Mouse (Mus musculus): ENCODE results near the gene Aspdh. TPM values are rescaled to one million over a fixed set of nuclear protein-coding genes. Genes with fewer than 3 reads are reported as not detected.
A peak's percentile ranks its signal among the peaks of the same experiment; 100 is the strongest.

Gene Aspdh
- polyA plus RNA-seq, 1 experiment from 2014 or later = 1.8 TPM

DNA sequence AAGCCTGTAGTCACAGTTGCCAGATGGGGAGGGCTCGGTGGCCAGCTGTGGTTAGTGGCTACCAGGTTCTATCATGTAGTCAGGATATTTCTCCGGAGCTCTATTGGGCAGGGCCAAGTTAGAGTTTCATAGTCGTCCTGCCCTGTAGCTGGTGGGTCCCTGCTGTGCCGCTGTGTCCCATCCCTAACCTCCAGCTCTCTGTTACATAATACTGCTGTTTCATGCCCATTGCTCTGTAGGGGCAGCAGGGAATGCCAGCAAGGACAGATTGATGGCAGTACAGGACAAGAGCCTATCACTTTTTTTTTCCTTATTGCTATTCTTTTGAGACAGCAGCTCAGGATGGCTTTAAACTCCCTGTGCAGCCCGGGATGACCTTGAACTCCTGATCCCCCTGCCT lies 29.4 kb upstream of the Aspdh start:
- H3K27me3 ChIP-seq (ENCODE audit: control insufficient read depth, insufficient read depth, low read length) = no peaks in the 10 kb centered on the region
- WGBS = 75% methylated on average over 5 of the region's 5 CpGs

GRCm38 (mm10) chr7:44436267-44436666 lies 28.9 kb upstream of the Aspdh start:
- peaks cover 10% of the 10 kb centered on the region for H3K4me1 ChIP-seq (ENCODE audit: control insufficient read depth, insufficient read depth, low read length)
- 9% methylated on average over 1 of the region's 1 CpGs for WGBS
- 0 out of 2 replicates have a peak overlapping the region, but pooled peaks have one; percentile 9 for H3K9ac ChIP-seq (ENCODE audit: low read length)
- no peaks in the 10 kb centered on the region for H3K27me3 ChIP-seq (ENCODE audit: control insufficient read depth, insufficient read depth, low read length)
- H3K36me3 ChIP-seq (ENCODE audit: control insufficient read depth, insufficient read depth, low read length) = no peaks in the 10 kb centered on the region
- no peak overlapping the region for H3K27ac ChIP-seq (ENCODE audit: low read depth, low read length)
- H3K4me2 ChIP-seq = no peak overlapping the region
- DNase-seq (ENCODE audit: low spot score, missing footprints) (no peak), ATAC-seq (ENCODE audit: low FRiP score) (no peak)
- no peak overlapping the region for H3K4me3 ChIP-seq (ENCODE audit: low read depth, low read length)
- no peaks in the 10 kb centered on the region for H3K9me3 ChIP-seq (ENCODE audit: control insufficient read depth, low read length)

More for the DNA sequence above, 29.4 kb upstream of the Aspdh start:
- ATAC-seq (ENCODE audit: low FRiP score) = no peak
- Histone ChIP-seq H3K4me3 (ENCODE audit: low read depth, low read length) (no peak overlapping the region), H3K36me3 (ENCODE audit: control insufficient read depth, insufficient read depth, low read length) (no peaks in the 10 kb centered on the region), H3K4me2 (no peak overlapping the region), H3K27ac (ENCODE audit: low read depth, low read length) (no peak overlapping the region), H3K9ac (ENCODE audit: low read length) (no peak overlapping the region), H3K4me1 (ENCODE audit: control insufficient read depth, insufficient read depth, low read length) (peaks cover 14% of the 10 kb centered on the region), H3K9me3 (ENCODE audit: control insufficient read depth, low read length) (no peaks in the 10 kb centered on the region)
- no peak for DNase-seq (ENCODE audit: low spot score, missing footprints)

DNA sequence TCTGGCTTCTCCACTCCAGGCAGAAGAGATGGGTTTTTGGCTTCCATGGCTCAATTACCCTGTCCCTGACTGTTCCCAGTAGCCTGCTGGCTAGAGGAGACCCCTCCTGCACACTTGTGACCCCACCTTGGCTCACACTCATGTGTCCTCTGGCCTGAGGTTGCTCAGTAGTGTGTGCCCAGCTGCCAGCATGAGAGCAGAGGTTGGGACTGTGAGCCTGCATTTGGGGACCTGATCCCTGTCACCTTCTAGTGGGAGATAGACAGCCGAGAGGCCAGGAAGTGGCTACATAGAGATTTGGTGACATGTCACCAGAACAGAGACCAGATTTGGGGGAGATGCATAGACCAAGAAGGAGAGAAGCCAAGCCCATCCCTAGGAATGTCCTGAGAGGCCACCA lies 28.0 kb upstream of the Aspdh start:
- H3K9me3 ChIP-seq (ENCODE audit: control insufficient read depth, low read length) = no peaks in the 10 kb centered on the region
- WGBS = 83% methylated on average over 1 of the region's 1 CpGs
- no peak overlapping the region for H3K4me2 ChIP-seq
- H3K36me3 ChIP-seq (ENCODE audit: control insufficient read depth, insufficient read depth, low read length) = no peaks in the 10 kb centered on the region
- H3K27me3 ChIP-seq (ENCODE audit: control insufficient read depth, insufficient read depth, low read length) = no peaks in the 10 kb centered on the region
- H3K27ac ChIP-seq (ENCODE audit: low read depth, low read length) = no peak overlapping the region
- H3K4me1 ChIP-seq (ENCODE audit: control insufficient read depth, insufficient read depth, low read length) = peaks cover 7% of the 10 kb centered on the region
- no peak overlapping the region for H3K9ac ChIP-seq (ENCODE audit: low read length)
- DNase-seq (ENCODE audit: low spot score, missing footprints) (no peak), ATAC-seq (ENCODE audit: low FRiP score) (no peak)
- no peak overlapping the region for H3K4me3 ChIP-seq (ENCODE audit: low read depth, low read length)

DNA sequence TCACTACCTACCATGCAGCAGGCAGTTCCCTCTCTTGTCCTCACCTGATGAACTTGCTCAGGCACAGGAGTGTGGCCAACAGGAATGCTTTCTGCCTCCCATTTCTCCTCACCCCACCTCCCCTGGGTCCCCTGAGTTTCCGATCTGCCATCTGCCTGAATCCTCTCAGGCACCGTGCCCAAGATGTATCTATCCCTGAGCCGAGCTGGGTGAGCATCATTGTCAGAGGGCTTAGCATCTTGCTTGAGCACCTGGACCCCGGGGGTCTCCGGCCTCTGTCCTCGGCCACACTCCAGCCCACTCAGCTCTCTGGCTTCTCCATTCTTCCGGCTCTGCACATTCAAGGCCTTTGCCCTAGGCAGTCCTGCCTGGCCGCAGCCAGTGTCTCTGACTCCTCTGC lies 27.3 kb upstream of the Aspdh start:
- H3K27me3 ChIP-seq (ENCODE audit: control insufficient read depth, insufficient read depth, low read length) = no peaks in the 10 kb centered on the region
- H3K4me3 ChIP-seq (ENCODE audit: low read depth, low read length) = no peak overlapping the region
- 73% methylated on average over 8 of the region's 8 CpGs for WGBS
- H3K4me1 ChIP-seq (ENCODE audit: control insufficient read depth, insufficient read depth, low read length) = peaks cover 6% of the 10 kb centered on the region
- DNase-seq (ENCODE audit: low spot score, missing footprints) = peak; percentile 21
- no peak for ATAC-seq (ENCODE audit: low FRiP score)
- H3K9ac ChIP-seq (ENCODE audit: low read length) = no peak overlapping the region; the same call in 1 of the 2 replicates
- H3K4me2 ChIP-seq = no peak overlapping the region
- H3K27ac ChIP-seq (ENCODE audit: low read depth, low read length) = no peak overlapping the region
- H3K36me3 ChIP-seq (ENCODE audit: control insufficient read depth, insufficient read depth, low read length) = no peaks in the 10 kb centered on the region
- no peaks in the 10 kb centered on the region for H3K9me3 ChIP-seq (ENCODE audit: control insufficient read depth, low read length)

DNA sequence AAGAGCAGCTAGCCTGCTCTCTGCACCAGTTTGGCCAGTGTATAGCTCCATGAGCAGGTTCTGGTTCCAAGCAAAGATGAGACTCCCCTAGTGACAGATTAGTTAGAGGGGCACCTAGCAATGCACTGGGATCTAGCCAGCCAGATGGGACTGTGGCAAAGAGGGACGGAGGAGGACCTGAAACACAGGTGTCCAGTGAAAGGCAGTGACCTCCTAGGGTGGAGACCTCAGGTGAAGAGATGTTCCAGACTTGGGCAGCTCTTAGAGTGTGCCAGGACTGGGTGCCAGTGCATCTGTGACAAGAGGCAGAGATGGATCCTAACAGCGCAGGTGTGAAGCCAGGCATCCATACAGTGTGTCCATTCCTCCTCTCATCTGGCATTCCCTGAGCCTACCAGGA lies 25.5 kb upstream of the Aspdh start:
- H3K27ac ChIP-seq (ENCODE audit: low read depth, low read length) = no peak overlapping the region
- H3K4me2 ChIP-seq = no peak overlapping the region
- no peak for DNase-seq (ENCODE audit: low spot score, missing footprints)
- 63% methylated on average over 2 of the region's 2 CpGs for WGBS
- peaks cover 5% of the 10 kb centered on the region for H3K27me3 ChIP-seq (ENCODE audit: control insufficient read depth, insufficient read depth, low read length)
- no peak for ATAC-seq (ENCODE audit: low FRiP score)
- no peaks in the 10 kb centered on the region for H3K36me3 ChIP-seq (ENCODE audit: control insufficient read depth, insufficient read depth, low read length)
- H3K4me1 ChIP-seq (ENCODE audit: control insufficient read depth, insufficient read depth, low read length) = peaks cover 20% of the 10 kb centered on the region
- H3K9me3 ChIP-seq (ENCODE audit: control insufficient read depth, low read length) = no peaks in the 10 kb centered on the region
- H3K4me3 ChIP-seq (ENCODE audit: low read depth, low read length) = no peak overlapping the region
- no peak overlapping the region for H3K9ac ChIP-seq (ENCODE audit: low read length)

DNA sequence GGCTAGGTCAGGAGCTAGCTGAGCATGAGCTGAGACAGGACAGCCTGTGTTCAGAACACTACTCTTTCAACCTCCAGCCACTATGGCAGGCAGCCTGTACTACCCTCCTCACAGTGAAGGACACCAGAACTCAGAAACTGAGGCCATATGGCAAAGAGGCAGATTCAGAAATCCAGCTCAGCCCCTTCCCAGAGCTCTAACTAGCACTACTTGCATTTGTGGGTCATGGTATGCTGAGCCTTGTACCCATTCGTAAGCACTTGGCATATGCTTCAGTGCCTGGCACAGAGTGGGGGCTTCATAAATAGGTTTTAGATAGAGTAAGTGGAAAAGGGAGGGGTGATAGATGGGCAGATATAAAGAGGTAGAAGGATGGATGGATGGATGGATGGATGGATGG lies 24.7 kb upstream of the Aspdh start:
- Histone ChIP-seq H3K4me3 (ENCODE audit: low read depth, low read length) (no peak overlapping the region), H3K4me1 (ENCODE audit: control insufficient read depth, insufficient read depth, low read length) (peaks cover 23% of the 10 kb centered on the region), H3K4me2 (no peak overlapping the region), H3K36me3 (ENCODE audit: control insufficient read depth, insufficient read depth, low read length) (no peaks in the 10 kb centered on the region), H3K9me3 (ENCODE audit: control insufficient read depth, low read length) (no peaks in the 10 kb centered on the region), H3K27ac (ENCODE audit: low read depth, low read length) (no peak overlapping the region), H3K9ac (ENCODE audit: low read length) (no peak overlapping the region), H3K27me3 (ENCODE audit: control insufficient read depth, insufficient read depth, low read length) (peaks cover 5% of the 10 kb centered on the region)
- DNase-seq (ENCODE audit: low spot score, missing footprints) = no peak
- ATAC-seq (ENCODE audit: low FRiP score) = no peak
- WGBS = 86% methylated on average over 1 of the region's 1 CpGs

- ATAC-seq (ENCODE audit: low FRiP score) = no peak
- Histone ChIP-seq H3K27me3 (ENCODE audit: control insufficient read depth, insufficient read depth, low read length) (peaks cover 5% of the 10 kb centered on the region), H3K27ac (ENCODE audit: low read depth, low read length) (peak overlapping the region; percentile 88), H3K9me3 (ENCODE audit: control insufficient read depth, low read length) (no peaks in the 10 kb centered on the region), H3K9ac (ENCODE audit: low read length) (peak overlapping the region; percentile 95; the same call in 1 of the 2 replicates), H3K4me3 (ENCODE audit: low read depth, low read length) (peak overlapping the region; percentile 53; the same call in 1 of the 2 replicates), H3K4me2 (peak overlapping the region; percentile 92), H3K36me3 (ENCODE audit: control insufficient read depth, insufficient read depth, low read length) (no peaks in the 10 kb centered on the region), H3K4me1 (ENCODE audit: control insufficient read depth, insufficient read depth, low read length) (peaks cover 23% of the 10 kb centered on the region)
- DNase-seq (ENCODE audit: low spot score, missing footprints) = no peak
- 17% methylated on average over 1 of the region's 1 CpGs for WGBS
Observed at GRCm38 (mm10) chr7:44441180-44441579, 24.0 kb upstream of the Aspdh start.

- WGBS = under 1% methylated on average over 14 of the region's 14 CpGs
- no peaks in the 10 kb centered on the region for H3K36me3 ChIP-seq (ENCODE audit: control insufficient read depth, insufficient read depth, low read length)
- H3K4me1 ChIP-seq (ENCODE audit: control insufficient read depth, insufficient read depth, low read length) = peaks cover 23% of the 10 kb centered on the region
- no peaks in the 10 kb centered on the region for H3K9me3 ChIP-seq (ENCODE audit: control insufficient read depth, low read length)
- peak overlapping the region; percentile 53 for H3K4me3 ChIP-seq (ENCODE audit: low read depth, low read length)
- peaks cover 5% of the 10 kb centered on the region for H3K27me3 ChIP-seq (ENCODE audit: control insufficient read depth, insufficient read depth, low read length)
- DNase-seq (ENCODE audit: low spot score, missing footprints) = peak; percentile 94
- peak; percentile 65 for ATAC-seq (ENCODE audit: low FRiP score)
- H3K27ac ChIP-seq (ENCODE audit: low read depth, low read length) = peak overlapping the region; percentile 88
- H3K4me2 ChIP-seq = peak overlapping the region; percentile 92
- H3K9ac ChIP-seq (ENCODE audit: low read length) = peak overlapping the region; percentile 95
Observed at GRCm38 (mm10) chr7:44441648-44442109, 23.5 kb upstream of the Aspdh start.

GRCm38 (mm10) chr7:44442407-44442821 lies 22.8 kb upstream of the Aspdh start:
- Histone ChIP-seq H3K4me1 (ENCODE audit: control insufficient read depth, insufficient read depth, low read length) (peaks cover 23% of the 10 kb centered on the region), H3K4me2 (peak overlapping the region; percentile 92), H3K27ac (ENCODE audit: low read depth, low read length) (peak overlapping the region; percentile 88), H3K9ac (ENCODE audit: low read length) (peak overlapping the region; percentile 95), H3K9me3 (ENCODE audit: control insufficient read depth, low read length) (no peaks in the 10 kb centered on the region), H3K27me3 (ENCODE audit: control insufficient read depth, insufficient read depth, low read length) (peaks cover 5% of the 10 kb centered on the region), H3K36me3 (ENCODE audit: control insufficient read depth, insufficient read depth, low read length) (peaks cover 3% of the 10 kb centered on the region), H3K4me3 (ENCODE audit: low read depth, low read length) (peak overlapping the region; percentile 53)
- ATAC-seq (ENCODE audit: low FRiP score) = peak; percentile 49
- WGBS = 0% methylated on average over 12 of the region's 14 CpGs
- peak; percentile 94 for DNase-seq (ENCODE audit: low spot score, missing footprints)

Measured in midbrain, embryonic 11.5 days (tissue).